Mouse (Mus musculus) embryonic facial prominence, embryonic 12.5 days (tissue): ENCODE results near the gene Foxred2. TPM values are rescaled to one million over a fixed set of nuclear protein-coding genes. Genes with fewer than 3 reads are reported as not detected.

Experiments used
- ATAC-seq: fragments of 200-750 bp; cut with Nextera tagmentation; 2 replicates; pipeline ENCODE4 v1.8.0; 2017; ENCODE audit not compliant: insufficient number of reproducible peaks, insufficient read depth, low FRiP score, low TSS enrichment
- H3K27ac ChIP-seq: fragments of 300-500 bp; sonication (generic); 2 replicates; pipeline ENCODE4 v1.5.1; 2016; ENCODE audit warnings: mild to moderate bottlenecking
- H3K27me3 ChIP-seq: fragments of 300-500 bp; sonication (generic); 2 replicates; pipeline ENCODE4 v1.6.1; 2016; ENCODE audit warnings: mild to moderate bottlenecking, moderate library complexity
- H3K36me3 ChIP-seq: fragments of 300-500 bp; sonication (generic); 2 replicates; pipeline ENCODE4 v1.6.1; 2016; ENCODE audit warnings: mild to moderate bottlenecking
- H3K4me1 ChIP-seq: fragments of 300-500 bp; sonication (generic); 2 replicates; pipeline ENCODE4 v1.6.1; 2016
- H3K4me2 ChIP-seq: fragments of 300-500 bp; sonication (generic); replicated peaks from 2 replicates; pipeline ENCODE4 v1.6.1; 2016; ENCODE audit warnings: mild to moderate bottlenecking, moderate library complexity
- H3K4me3 ChIP-seq: fragments of 300-500 bp; sonication (generic); 2 replicates; pipeline ENCODE4 v1.5.1; 2016; ENCODE audit warnings: mild to moderate bottlenecking
- H3K9ac ChIP-seq: fragments of 300-500 bp; sonication (generic); 2 replicates; pipeline ENCODE4 v1.6.1; 2016; ENCODE audit warnings: mild to moderate bottlenecking, moderate library complexity
- H3K9me3 ChIP-seq: fragments of 300-500 bp; sonication (generic); 2 replicates; pipeline ENCODE4 v1.6.1; 2016; ENCODE audit warnings: mild to moderate bottlenecking, moderate library complexity
- WGBS: fragments of 180-500 bp; shearing (Covaris S2); methylation state at CpG from one replicate; pipeline ENCODE4 v1.1.7; 2016; 5-methylcytosine and 5-hydroxymethylcytosine counted together
- polyA plus RNA-seq: library from polyadenylated mRNA; unstranded; fragments of >200 nt; fragmentation: Nextera tagmentation; extraction: Ambion mirVana; gene quantifications from 2 replicates; pipeline ENCODE4 v1.2.1, GENCODE M21; 2016

Gene Foxred2
- polyA plus RNA-seq = 8.1 and 8.6 TPM in 2 replicates

DNA sequence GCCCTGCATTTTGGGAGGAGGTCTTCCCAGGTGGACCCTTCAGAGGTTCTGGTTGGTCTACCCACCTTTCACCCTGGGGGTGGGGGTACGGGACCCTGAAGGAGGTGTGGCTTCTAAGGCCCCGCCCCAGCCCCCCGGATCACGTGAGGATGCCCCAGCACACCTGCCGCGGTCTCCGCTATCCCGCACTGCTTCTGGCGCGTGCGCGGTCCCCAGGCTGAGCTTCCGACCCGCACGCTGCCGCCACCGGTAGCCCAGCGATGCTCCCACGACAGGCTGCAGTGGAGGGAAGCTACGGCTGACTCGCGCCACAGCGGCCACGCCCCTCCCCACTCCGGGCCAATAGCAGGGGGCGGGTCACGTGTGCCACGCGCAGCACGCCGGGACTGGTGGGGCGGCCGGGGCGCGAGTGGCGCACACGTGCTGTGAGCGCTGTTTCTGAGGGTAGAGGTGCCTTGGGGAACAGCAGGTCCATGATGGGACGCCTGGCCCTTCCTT lies at the start of gene Foxred2:
TSS of gene Foxred2 (minus strand) at position 319 of the 498 bp plus-strand sequence.
- no peaks in the 10 kb centered on the region for H3K9me3 ChIP-seq
- peaks cover 19% of the 10 kb centered on the region for H3K4me1 ChIP-seq
- 1% methylated on average over 39 of the region's 39 CpGs for WGBS
- H3K4me2 ChIP-seq = peak within 1 kb of the TSS; percentile 81
- peak within 1 kb of the TSS; percentile 51 for H3K9ac ChIP-seq
- peaks cover 13% of the 10 kb centered on the region for H3K27me3 ChIP-seq
- peaks cover 41% of the 10 kb centered on the region for H3K36me3 ChIP-seq
- H3K4me3 ChIP-seq = peak within 1 kb of the TSS; percentile 55
- peak; percentile 88 for ATAC-seq
- H3K27ac ChIP-seq = no peak within 1 kb of the TSS

DNA sequence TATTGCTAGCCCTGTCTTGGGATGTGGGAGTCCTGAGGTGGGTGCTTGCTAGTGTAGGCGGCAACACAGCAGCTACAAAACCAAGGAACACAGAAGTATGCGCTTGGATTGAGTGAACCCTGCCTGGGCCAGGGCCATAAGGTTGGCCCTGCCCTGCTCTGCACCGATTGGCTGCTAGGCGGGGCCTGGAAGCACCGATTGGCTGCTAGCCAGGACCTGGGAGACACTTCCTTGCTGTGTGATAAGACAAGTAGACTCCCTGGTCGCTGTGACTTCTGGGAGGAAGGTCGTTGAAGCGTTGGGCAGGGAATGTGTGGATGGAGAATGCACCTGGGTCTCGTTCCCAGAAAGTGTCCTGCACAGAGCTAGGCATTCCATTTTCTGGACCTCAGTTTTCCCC lies 47.4 kb upstream of the Foxred2 start:
- ATAC-seq = no peak
- WGBS = 52% methylated on average over 9 of the region's 9 CpGs
- Histone ChIP-seq H3K4me1 (no peaks in the 10 kb centered on the region), H3K27me3 (no peaks in the 10 kb centered on the region), H3K27ac (no peak overlapping the region), H3K36me3 (no peaks in the 10 kb centered on the region), H3K4me2 (no peak overlapping the region), H3K9ac (no peak overlapping the region), H3K9me3 (no peaks in the 10 kb centered on the region), H3K4me3 (no peak overlapping the region)

DNA sequence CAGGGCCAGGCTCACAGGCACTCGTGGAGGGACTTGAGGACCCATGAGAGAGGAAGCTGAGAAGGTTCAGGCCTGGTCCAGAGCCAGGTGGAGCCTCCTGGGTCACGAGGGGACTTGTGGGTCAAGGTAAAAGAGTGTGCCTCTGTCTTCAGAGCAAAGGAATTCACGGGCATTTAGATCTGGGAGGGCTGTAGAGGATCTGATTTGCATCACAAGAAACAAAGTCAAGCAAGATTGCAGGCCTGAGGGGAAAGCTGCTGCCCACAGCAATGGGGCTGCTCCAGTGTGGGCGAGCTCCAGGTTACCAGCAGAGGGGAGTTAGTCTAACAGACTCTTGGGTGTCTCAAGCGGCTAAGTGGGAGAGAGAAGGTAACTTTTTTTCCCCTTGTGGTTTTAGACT lies 44.9 kb upstream of the Foxred2 start:
- no peaks in the 10 kb centered on the region for H3K9me3 ChIP-seq
- WGBS = 25% methylated on average over 5 of the region's 5 CpGs
- H3K27me3 ChIP-seq = no peaks in the 10 kb centered on the region
- H3K4me2 ChIP-seq = no peak overlapping the region
- H3K4me3 ChIP-seq = no peak overlapping the region
- no peaks in the 10 kb centered on the region for H3K36me3 ChIP-seq
- H3K9ac ChIP-seq = no peak overlapping the region
- no peaks in the 10 kb centered on the region for H3K4me1 ChIP-seq
- H3K27ac ChIP-seq = no peak overlapping the region
- ATAC-seq = no peak

DNA sequence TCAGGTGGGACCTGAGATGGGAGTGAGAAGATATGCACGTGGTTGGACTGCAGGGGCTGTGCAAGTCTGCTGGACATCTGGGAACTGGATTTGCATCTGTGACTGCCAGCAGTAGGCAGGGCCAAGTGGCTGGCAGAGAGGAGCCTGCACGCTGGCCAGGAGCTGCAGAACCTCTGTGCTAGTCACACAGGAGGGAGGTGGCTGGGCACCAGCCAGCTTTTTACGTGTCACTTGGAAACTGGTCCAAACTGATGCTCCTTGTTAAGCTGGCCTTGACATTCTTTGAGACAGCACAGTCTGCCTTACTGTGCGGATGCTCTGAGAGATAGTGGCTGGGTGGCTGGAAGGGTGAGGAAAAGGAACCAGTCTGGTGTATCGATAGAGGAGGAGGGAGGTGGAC lies 32.0 kb upstream of the Foxred2 start:
- no peak for ATAC-seq
- no peak overlapping the region for H3K4me2 ChIP-seq
- no peaks in the 10 kb centered on the region for H3K27me3 ChIP-seq
- no peak overlapping the region for H3K9ac ChIP-seq
- no peaks in the 10 kb centered on the region for H3K36me3 ChIP-seq
- H3K27ac ChIP-seq = no peak overlapping the region
- no peaks in the 10 kb centered on the region for H3K4me1 ChIP-seq
- no peaks in the 10 kb centered on the region for H3K9me3 ChIP-seq
- H3K4me3 ChIP-seq = no peak overlapping the region
- WGBS = 65% methylated on average over 5 of the region's 5 CpGs

DNA sequence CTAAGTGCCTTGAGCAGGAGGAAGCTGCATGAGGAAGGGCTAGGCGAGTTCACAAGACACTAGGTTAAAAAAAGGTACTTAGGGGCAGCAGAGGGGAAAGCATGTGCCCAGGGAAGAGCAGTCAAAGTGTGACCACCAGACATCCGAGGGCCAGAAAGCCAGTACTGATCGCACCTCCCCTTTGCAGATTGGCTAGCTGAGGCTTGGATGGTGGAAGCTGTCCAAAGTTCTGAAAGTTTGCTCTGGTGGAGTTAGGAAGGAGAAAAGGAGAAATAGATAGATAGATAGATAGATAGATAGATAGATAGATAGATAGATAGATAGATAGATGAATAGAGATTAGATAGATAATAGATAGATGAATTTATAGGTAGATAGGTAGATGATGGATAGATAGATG lies 26.9 kb upstream of the Foxred2 start:
- ATAC-seq = no peak
- Histone ChIP-seq H3K9ac (no peak overlapping the region), H3K27me3 (0 out of 2 replicates have a peak, but pooled peaks cover 8% of the 10 kb centered on the region), H3K27ac (no peak overlapping the region), H3K36me3 (no peaks in the 10 kb centered on the region), H3K4me2 (no peak overlapping the region), H3K4me3 (no peak overlapping the region), H3K4me1 (no peaks in the 10 kb centered on the region), H3K9me3 (no peaks in the 10 kb centered on the region)
- 25% methylated on average over 3 of the region's 3 CpGs for WGBS

DNA sequence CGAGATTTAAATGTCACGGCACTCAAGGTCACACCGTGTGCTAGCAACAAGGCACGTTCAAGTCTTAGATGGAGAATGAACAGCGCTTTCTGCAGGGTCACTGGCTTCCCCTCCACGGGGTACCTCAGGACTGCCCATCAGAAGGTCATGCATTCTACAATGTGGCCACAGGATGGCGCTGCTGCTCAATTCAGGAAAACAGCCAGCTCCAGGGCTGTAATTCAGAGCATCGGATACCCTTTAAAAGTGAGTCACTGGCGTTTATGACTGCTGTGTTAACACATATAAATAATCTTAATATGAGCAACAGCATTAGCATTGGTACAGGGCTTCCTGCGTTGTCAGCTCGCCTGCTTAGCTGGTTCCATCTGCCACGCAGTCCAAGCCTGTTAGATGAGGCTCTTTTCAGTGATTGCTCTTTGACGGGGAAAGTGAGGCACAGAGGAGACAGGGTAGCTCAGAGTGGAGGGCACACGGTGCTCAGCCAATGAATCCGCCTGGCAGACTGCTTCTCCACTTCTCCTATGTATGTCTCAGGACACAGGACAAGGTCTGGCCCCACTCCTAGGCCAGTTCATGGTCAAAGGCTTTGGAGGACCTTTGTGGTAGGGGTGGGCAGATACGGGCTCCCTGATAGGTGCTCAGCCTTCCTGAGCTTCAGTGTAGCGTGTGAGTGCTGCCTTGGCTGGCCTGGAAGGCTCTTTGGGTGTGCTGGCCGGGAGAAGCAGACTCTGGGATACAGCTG lies 25.8 kb upstream of the Foxred2 start:
- Histone ChIP-seq H3K4me1 (no peaks in the 10 kb centered on the region), H3K27ac (no peak overlapping the region), H3K36me3 (no peaks in the 10 kb centered on the region), H3K9me3 (no peaks in the 10 kb centered on the region), H3K27me3 (0 out of 2 replicates have a peak, but pooled peaks cover 8% of the 10 kb centered on the region), H3K4me2 (no peak overlapping the region), H3K9ac (no peak overlapping the region), H3K4me3 (no peak overlapping the region)
- 29% methylated on average over 18 of the region's 18 CpGs for WGBS
- ATAC-seq = no peak

DNA sequence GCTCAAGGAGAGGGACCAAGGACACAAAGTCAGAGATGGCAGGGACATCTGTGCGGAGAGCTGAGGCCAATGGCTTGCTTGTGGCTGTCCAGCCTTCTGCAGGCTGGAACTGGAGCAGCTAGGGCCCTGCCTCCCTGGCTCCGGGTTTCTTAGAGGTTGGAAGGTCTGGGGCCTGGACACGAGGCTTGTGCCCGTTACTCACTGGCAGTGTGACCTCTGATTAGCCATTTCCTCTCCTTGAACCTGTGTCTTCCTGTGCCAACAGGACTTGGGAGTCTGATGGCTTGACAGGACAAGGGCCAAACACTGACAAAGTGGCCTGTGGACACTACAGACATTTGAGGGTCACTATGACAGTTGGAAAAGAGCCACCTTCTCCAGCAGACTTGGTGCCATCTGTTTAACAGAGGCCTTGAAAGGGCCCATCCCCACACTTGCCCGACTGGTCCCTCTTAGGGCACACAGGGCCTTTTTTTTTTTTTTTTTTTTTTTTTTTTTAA lies 24.7 kb upstream of the Foxred2 start:
- H3K9ac ChIP-seq = no peak overlapping the region
- H3K27ac ChIP-seq = no peak overlapping the region
- WGBS = 67% methylated on average over 5 of the region's 5 CpGs
- ATAC-seq = no peak
- H3K36me3 ChIP-seq = no peaks in the 10 kb centered on the region
- no peaks in the 10 kb centered on the region for H3K9me3 ChIP-seq
- H3K4me2 ChIP-seq = no peak overlapping the region
- no peaks in the 10 kb centered on the region for H3K4me1 ChIP-seq
- no peak overlapping the region for H3K4me3 ChIP-seq
- H3K27me3 ChIP-seq = 0 out of 2 replicates have a peak, but pooled peaks cover 8% of the 10 kb centered on the region

DNA sequence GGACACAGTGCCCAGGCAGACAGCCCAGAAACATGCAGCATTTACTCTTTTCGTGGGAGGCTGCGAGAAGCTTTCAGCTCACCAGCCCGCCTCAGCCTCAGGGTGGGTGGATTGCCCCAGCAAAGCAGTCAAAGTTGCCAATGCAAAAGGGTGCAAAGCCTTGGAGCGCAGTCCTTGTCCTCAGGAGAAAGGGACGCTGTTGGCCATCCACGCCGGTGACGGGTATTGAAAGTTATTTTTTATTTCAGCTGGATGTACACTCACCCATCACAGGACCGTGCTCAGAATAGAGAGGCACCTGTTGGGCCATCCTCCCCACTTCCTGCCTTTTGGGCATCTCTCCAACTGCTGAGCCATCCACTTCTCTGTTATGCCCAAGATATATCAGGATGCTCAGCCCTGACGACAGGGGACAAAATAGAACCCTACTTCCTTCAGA lies 22.9 kb upstream of the Foxred2 start:
- H3K4me1 ChIP-seq = no peaks in the 10 kb centered on the region
- 0 out of 2 replicates have a peak, but pooled peaks cover 8% of the 10 kb centered on the region for H3K27me3 ChIP-seq
- no peak overlapping the region for H3K9ac ChIP-seq
- H3K27ac ChIP-seq = no peak overlapping the region
- H3K4me3 ChIP-seq = no peak overlapping the region
- H3K4me2 ChIP-seq = no peak overlapping the region
- H3K9me3 ChIP-seq = no peaks in the 10 kb centered on the region
- no peaks in the 10 kb centered on the region for H3K36me3 ChIP-seq
- no peak for ATAC-seq
- WGBS = 85% methylated on average over 10 of the region's 10 CpGs

DNA sequence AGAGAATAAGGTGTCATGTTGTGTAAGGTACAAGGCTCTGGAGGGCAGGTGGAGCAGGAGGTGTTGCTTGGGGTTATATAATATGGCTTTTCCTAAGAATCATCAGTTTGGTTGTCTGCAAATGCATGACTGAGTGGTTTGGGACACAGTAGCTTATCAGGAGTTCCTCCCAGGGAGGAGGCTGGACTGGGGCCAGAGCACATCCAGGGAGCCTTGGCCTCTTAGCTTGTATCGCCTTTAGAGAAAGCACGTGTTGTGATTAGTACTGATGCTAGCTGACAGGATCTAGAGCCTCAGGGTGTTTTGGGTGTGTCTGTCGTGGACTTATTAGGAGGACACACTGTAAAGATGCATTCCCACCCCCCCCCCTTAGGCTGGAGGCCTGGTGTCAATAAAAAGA lies 21.1 kb upstream of the Foxred2 start:
- Histone ChIP-seq H3K36me3 (no peaks in the 10 kb centered on the region), H3K4me1 (no peaks in the 10 kb centered on the region), H3K4me3 (no peak overlapping the region), H3K27me3 (0 out of 2 replicates have a peak, but pooled peaks cover 7% of the 10 kb centered on the region), H3K9me3 (no peaks in the 10 kb centered on the region), H3K27ac (no peak overlapping the region), H3K9ac (no peak overlapping the region), H3K4me2 (no peak overlapping the region)
- no peak for ATAC-seq
- 57% methylated on average over 3 of the region's 3 CpGs for WGBS

DNA sequence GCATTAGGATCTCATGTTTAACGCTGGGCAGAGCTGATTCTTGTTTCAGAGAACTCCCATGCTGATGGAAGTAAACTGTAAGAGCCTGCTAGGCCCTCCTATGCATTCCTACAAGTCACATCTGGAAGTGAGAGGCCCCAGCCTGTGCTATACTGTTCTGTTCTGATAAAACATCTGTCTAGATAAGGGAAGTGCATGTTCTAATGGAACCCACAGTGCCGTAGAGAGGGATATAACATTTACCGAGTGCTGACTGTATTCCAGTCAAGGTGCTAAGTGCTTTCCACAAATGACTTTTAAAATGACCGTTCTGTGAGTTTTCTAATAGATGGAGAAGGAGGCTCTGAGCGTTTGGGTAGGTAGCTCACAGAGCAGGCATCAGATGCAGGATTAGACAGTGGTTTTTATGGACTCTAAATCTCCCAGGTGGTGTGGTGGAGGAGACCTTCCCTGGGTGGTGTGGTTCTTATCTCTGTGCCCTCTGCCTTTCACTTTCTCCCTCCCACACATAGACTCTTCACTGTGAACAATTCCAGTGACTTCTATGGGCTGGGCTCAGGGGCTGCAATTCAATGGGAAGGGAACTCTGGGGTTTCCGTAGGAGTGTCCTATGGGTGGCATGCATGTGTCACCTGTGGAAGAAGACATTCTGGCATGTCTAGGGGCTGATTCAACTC lies 17.8 kb upstream of the Foxred2 start:
- H3K27ac ChIP-seq = no peak overlapping the region
- ATAC-seq = no peak
- no peak overlapping the region for H3K4me3 ChIP-seq
- H3K9me3 ChIP-seq = no peaks in the 10 kb centered on the region
- H3K9ac ChIP-seq = no peak overlapping the region
- H3K4me1 ChIP-seq = peaks cover 9% of the 10 kb centered on the region
- H3K36me3 ChIP-seq = no peaks in the 10 kb centered on the region
- 76% methylated on average over 6 of the region's 6 CpGs for WGBS
- no peaks in the 10 kb centered on the region for H3K27me3 ChIP-seq
- no peak overlapping the region for H3K4me2 ChIP-seq

DNA sequence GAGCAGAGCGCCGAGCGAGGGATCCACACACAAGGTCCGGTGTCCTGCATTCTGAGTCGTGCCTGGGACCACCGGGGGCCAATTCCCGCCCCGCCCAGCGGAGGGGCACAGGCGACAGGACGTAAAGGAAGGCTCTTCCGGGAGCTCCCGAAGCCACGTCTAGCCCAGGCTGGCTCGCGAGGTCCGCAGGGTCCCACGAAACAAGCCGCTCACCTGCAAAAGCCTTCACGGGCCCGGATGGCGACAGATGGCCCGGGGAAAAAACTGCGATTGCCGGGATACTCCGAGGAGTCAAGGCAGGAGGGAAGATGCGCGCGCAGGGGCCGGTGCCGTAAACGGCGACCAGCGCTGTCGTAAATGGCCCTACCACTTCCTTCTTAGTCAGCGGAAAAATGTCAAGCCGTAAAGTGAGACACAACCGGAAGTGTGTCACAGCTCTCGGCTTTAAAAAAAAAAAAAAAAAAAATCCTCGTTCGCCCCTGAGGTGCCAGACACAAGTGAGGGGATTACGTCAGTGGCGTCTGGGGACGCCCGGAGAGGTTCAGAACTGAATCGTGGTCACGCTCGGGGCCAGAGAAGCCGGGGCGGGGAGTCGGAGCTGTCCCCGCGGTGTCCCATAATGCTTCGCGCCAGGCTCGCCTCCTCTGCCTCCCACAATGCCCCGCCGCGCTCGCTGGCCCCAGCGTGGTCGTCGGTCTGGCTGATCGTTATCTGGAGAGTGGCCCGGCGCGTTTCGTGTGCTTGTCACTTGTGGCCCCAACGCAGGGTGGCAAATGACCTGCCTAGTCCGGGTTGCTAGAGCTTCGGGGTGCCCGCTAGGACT lies 14.2 kb upstream of the Foxred2 start, which contains the start of gene Eif3d:
TSS of gene Eif3d (minus strand) at position 344 of the 823 bp plus-strand sequence.
- Histone ChIP-seq H3K4me3 (peak within 1 kb of the TSS; percentile 75), H3K4me2 (peak within 1 kb of the TSS; percentile 91), H3K27ac (peak within 1 kb of the TSS; percentile 98), H3K9me3 (no peaks in the 10 kb centered on the region), H3K9ac (peak within 1 kb of the TSS; percentile 87), H3K36me3 (peaks cover 32% of the 10 kb centered on the region), H3K4me1 (peaks cover 17% of the 10 kb centered on the region), H3K27me3 (no peaks in the 10 kb centered on the region)
- WGBS = under 1% methylated on average over 72 of the region's 72 CpGs
- ATAC-seq = peak; percentile 86
